Mouse (Mus musculus) left cerebral cortex, postnatal 10 days (tissue): ENCODE results near the gene Otud7b. TPM values are rescaled to one million over a fixed set of nuclear protein-coding genes. Genes with fewer than 3 reads are reported as not detected.
"Not testable (repeated sequence)": the region's sequence is repeated elsewhere in the genome, so short reads cannot be mapped to it uniquely, and the experiment has no call there.

ENCODE experiments used
- DNase-seq, 2 experiments: peaks; one replicate each; pipeline ENCODE4 v3.0.0; 2021 to 2022; ENCODE audit warnings: low spot score in 2 of 2, mixed read lengths in 1 of 2; ENCODE audit errors: extremely low spot score in 1 of 2
- intact Hi-C: fragments of 180-260 bp; cut with DNase I; formaldehyde crosslinking; loops from one replicate; pipeline ENCODE4 v1.15.1; 2025
- total RNA-seq, 2 experiments: library from RNA; stranded (reverse); gene quantifications; 2 replicates each; pipeline ENCODE4 v1.2.3; 2021

Otud7b gene
- total RNA-seq, 2 experiments from 2014 or later = 13.4 to 17.6 TPM

DNA sequence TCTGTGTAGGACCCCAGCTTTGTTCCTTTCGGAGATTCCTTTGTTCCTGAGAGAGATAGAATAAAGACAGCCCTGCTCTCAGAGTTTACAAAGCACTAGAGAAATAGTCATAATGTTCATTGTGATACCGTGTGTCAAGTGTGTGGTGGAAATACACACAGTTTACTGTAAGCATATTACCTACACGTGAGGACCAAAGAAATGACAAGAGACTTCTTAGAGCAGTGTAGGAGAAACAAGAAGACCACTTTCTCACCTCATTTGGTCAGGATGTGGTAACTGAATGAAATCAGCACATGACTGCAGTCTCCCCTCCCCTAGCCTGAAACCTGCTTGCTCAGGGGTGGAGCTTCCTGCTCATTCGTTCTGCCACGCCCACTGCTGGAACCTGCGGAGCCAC, 93.9 kb downstream of the Otud7b start:
- intact Hi-C loops = no loop called here
- DNase-seq = no peak

DNA sequence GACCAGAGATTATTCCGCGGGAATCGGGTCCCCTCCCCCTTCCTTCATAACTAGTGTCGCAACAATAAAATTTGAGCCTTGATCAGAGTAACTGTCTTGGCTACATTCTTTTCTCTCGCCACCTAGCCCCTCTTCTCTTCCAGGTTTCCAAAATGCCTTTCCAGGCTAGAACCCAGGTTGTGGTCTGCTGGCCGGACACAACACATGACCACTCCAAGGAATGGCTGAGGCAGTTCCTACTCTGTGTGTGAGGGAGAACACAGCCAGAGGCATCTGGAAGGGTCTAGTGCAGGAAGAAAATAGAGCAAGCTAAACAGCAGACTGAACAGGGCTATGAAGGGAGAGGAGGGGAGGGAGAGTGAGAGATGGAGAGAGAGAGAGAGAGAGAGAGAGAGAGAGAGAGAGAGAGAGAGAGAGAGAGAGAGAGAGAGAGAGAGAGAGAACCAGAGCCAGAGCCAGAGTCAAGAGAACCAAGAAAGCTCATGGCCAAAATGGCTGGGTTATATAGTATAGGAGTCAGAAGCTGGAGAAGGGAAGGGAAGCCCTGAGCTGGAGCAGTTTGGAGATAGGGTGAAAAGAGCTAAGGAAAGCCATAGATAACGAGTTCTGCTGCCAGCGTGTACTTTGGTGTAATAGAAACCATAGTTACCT, 94.4 kb downstream of the Otud7b start:
- intact Hi-C loops, DNase-seq: not testable (repeated sequence)

DNA sequence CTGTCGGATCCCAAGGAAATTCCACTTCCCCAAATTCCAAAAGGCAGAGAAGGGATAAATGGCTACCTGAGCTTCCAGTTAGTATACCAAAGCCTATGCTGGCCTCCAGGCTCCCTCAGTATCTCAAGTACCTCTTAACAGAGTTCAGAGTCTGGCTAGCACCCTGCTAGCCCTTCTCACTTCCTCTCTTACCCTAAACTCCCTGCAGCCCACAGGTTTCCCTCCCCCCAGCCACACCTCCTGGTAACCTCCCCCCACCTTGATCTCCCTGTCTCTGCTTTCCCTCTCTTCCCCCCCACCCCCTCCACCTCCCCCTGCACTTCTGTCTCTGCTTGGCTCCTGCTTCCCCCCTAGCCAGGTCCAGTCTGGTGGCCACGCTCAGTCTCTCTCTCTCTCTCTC, 95.4 kb downstream of the Otud7b start:
- intact Hi-C loops = no loop called here
- peak in 1 of 2 experiments; percentile 13 for DNase-seq

DNA sequence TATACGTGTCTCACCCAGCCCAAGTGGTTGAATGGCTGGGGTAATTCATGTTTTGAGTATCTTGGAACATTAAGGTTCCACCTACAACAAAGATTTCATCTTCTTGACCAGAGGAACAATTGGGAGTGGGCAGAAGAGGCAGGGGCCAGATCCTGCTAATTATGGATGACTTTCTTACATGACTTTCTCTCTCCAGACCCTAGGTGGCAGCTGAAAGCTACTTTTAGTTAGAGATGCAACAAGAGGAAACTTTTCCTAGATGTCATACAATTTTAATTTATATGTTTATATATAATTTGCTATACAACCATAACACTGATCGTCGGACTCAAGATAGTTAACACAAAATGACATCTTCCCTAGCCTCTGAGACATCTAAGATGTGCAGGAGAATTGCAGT, 103.5 kb downstream of the Otud7b start:
- DNase-seq = no peak
- intact Hi-C loops = no loop called here

DNA sequence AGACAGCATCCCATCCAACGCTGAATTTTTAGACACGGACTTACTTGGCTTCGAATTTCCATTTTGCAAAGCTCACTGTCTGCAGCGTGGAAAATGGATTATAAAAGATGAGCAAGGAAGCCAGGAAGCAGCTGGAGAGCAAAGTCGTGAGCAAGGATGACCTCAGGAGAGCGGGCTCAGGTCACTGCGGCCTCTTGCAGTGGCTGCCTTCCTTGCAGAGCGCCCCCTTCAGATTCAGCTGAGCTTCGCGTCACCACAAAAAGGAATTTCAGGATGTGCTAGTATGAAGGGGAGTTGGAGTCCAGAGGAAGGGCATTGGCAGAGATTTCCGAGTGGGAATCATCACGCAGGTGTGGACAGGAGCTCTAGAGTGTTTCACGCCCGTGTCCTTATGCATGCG, 104.9 kb downstream of the Otud7b start:
- intact Hi-C loops = no loop called here
- peak in 1 of 2 experiments; percentile 43 for DNase-seq

Other genes with a start within 250 kb of the Otud7b start
- 10 to 100 TPM; 24.4 to 27.8 TPM for gene Prpf3, start 248.6 kb upstream of the Otud7b start, total RNA-seq
- 100 to 1,000 TPM; 120 to 127 TPM for gene Mrps21, start 233.0 kb upstream of the Otud7b start, total RNA-seq
- 10 to 100 TPM in 1 of 2 experiments, 1 to 10 TPM in 1; 9.4 to 11.4 TPM for gene Ciart, start 222.3 kb upstream of the Otud7b start, total RNA-seq
- 1 to 10 TPM; 8.1 to 9.1 TPM for gene BC028528, start 212.5 kb upstream of the Otud7b start, total RNA-seq
- 10 to 100 TPM; 88.4 to 92.6 TPM for gene Aph1a, start 210.6 kb upstream of the Otud7b start, total RNA-seq
- 1 to 10 TPM; 1.7 to 3.2 TPM for gene Car14, start 199.8 kb upstream of the Otud7b start, total RNA-seq
- gene Anp32e, start 175.3 kb upstream of the Otud7b start, total RNA-seq = 100 to 1,000 TPM; 104 to 106 TPM
- 10 to 100 TPM; 56.2 to 56.3 TPM for gene Plekho1, start 108.5 kb upstream of the Otud7b start, total RNA-seq
- 10 to 100 TPM; 41.2 to 46.4 TPM for gene Vps45, start 46.1 kb upstream of the Otud7b start, total RNA-seq
- 1 to 10 TPM; 5.3 to 6.7 TPM for gene Mtmr11, start 57.5 kb downstream of the Otud7b start, total RNA-seq
- gene Sf3b4, start 67.8 kb downstream of the Otud7b start, total RNA-seq = 10 to 100 TPM; 45.5 to 47.2 TPM
- gene Sv2a, start 76.6 kb downstream of the Otud7b start, total RNA-seq = 100 to 1,000 TPM; 404 to 435 TPM
- gene Bola1, start 115.2 kb downstream of the Otud7b start, total RNA-seq = 10 to 100 TPM; 19.3 to 22.2 TPM
- gene Hist2h2ab, start 115.3 kb downstream of the Otud7b start, total RNA-seq = 10 to 100 TPM; 13.8 to 16.7 TPM
- 10 to 100 TPM; 34.2 to 37.9 TPM for gene Hist2h2ac, start 116.4 kb downstream of the Otud7b start, total RNA-seq
- 1 to 10 TPM; 2.9 to 3.0 TPM for gene Hist2h2be, start 116.6 kb downstream of the Otud7b start, total RNA-seq
- gene Hist2h3c2, start 134.6 kb downstream of the Otud7b start, total RNA-seq = 10 to 100 TPM; 10.2 to 10.9 TPM
- 100 to 1,000 TPM; 281 to 297 TPM for gene Hist2h2aa2, start 135.7 kb downstream of the Otud7b start, total RNA-seq
- 1 to 10 TPM; 2.8 to 6.5 TPM for gene Hist2h2aa1, start 141.0 kb downstream of the Otud7b start, total RNA-seq
- not detected for gene Hist2h3c1, start 142.2 kb downstream of the Otud7b start, total RNA-seq
- gene Hist2h4, start 158.8 kb downstream of the Otud7b start, total RNA-seq = 10 to 100 TPM; 34.4 to 37.7 TPM
- gene Hist2h3b, start 164.1 kb downstream of the Otud7b start, total RNA-seq = 100 to 1,000 TPM; 116 to 121 TPM
- 100 to 1,000 TPM; 161 to 194 TPM for gene Hist2h2bb, start 165.2 kb downstream of the Otud7b start, total RNA-seq
- gene Fcgr1, start 189.4 kb downstream of the Otud7b start, total RNA-seq = 1 to 10 TPM; 1.9 to 3.4 TPM